Mouse (Mus musculus): ENCODE results near the gene Abi3.

Abi3 gene

DNA sequence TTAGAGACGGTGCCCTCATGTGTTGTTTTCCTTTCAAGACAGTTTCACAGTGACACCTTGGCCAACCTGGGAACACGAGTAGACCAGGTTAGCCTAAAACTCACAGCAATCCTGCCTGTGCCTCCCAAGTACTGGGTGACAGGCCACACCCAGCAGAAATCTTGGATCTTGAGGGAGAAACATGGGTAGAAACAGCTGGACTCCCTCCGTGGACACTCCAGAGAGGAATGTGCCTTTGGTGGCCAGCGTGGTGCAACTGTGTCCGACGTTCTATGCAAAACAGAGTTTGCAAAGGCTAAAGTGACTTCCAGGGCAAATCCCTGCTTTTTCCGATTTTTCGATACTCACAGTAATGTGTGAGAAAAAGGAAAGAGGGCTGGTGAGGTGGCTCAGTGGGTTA is 61.8 kb downstream of the Abi3 start:
- DNase-seq = no peak
